Mouse (Mus musculus): ENCODE measurements at regions not wholly inside any gene's neighbourhood (a gene's known extent, or its start where the extent isn't known, plus 50 kb on each side); places are given as distances from the start of the nearest gene placed in this dataset.

- DNase-seq (ENCODE audit: low spot score): no peak
Measured at GRCm38 (mm10) chr2:169237321-169237720, 281.9 kb upstream of the Zfp64 start.

GRCm38 (mm10) chr2:169234368-169235070 is 279.1 kb upstream of the Zfp64 start:
- no peak for DNase-seq (ENCODE audit: low spot score)

GRCm38 (mm10) chr2:169233151-169234123 is 278.1 kb upstream of the Zfp64 start:
- no peak for DNase-seq (ENCODE audit: low spot score)

- no peak for DNase-seq (ENCODE audit: low spot score)
Measured at GRCm38 (mm10) chr2:169222264-169222663, 266.9 kb upstream of the Zfp64 start.

- DNase-seq (ENCODE audit: low spot score): no peak
Measured at GRCm38 (mm10) chr2:169221141-169221540, 265.8 kb upstream of the Zfp64 start.

GRCm38 (mm10) chr2:169215546-169216043 is 260.2 kb upstream of the Zfp64 start:
- DNase-seq (ENCODE audit: low spot score): no peak

- no peak for DNase-seq (ENCODE audit: low spot score)
Measured at GRCm38 (mm10) chr2:169214396-169214795, 259.0 kb upstream of the Zfp64 start.

GRCm38 (mm10) chr2:169213314-169213713 is 257.9 kb upstream of the Zfp64 start:
- no peak for DNase-seq (ENCODE audit: low spot score)

GRCm38 (mm10) chr2:169212676-169213257 is 257.4 kb upstream of the Zfp64 start:
- no peak for DNase-seq (ENCODE audit: low spot score)

- no peak for DNase-seq (ENCODE audit: low spot score)
Measured at GRCm38 (mm10) chr2:169204254-169204752, 248.9 kb upstream of the Zfp64 start.

- no peak for DNase-seq (ENCODE audit: low spot score)
Measured at GRCm38 (mm10) chr2:169191974-169192373, 236.6 kb upstream of the Zfp64 start.

- no peak for DNase-seq (ENCODE audit: low spot score)
Measured at GRCm38 (mm10) chr2:169191465-169191864, 236.1 kb upstream of the Zfp64 start.

- no peak for DNase-seq (ENCODE audit: low spot score)
Measured at GRCm38 (mm10) chr2:169177565-169177964, 222.2 kb upstream of the Zfp64 start.

- DNase-seq (ENCODE audit: low spot score): no peak
Measured at GRCm38 (mm10) chr2:169168795-169169194, 213.4 kb upstream of the Zfp64 start.

GRCm38 (mm10) chr2:169168376-169168775 is 213.0 kb upstream of the Zfp64 start:
- DNase-seq (ENCODE audit: low spot score): no peak

GRCm38 (mm10) chr2:169161651-169162050 is 206.3 kb upstream of the Zfp64 start:
- no peak for DNase-seq (ENCODE audit: low spot score)

- DNase-seq (ENCODE audit: low spot score): no peak
Measured at GRCm38 (mm10) chr2:169158760-169159159, 203.4 kb upstream of the Zfp64 start.

- no peak for DNase-seq (ENCODE audit: low spot score)
Measured at GRCm38 (mm10) chr2:169158005-169158673, 202.8 kb upstream of the Zfp64 start.

GRCm38 (mm10) chr2:169156908-169157307 is 201.5 kb upstream of the Zfp64 start:
- DNase-seq (ENCODE audit: low spot score): no peak

GRCm38 (mm10) chr2:169154881-169155280 is 199.5 kb upstream of the Zfp64 start:
- no peak for DNase-seq (ENCODE audit: low spot score)

GRCm38 (mm10) chr2:169147655-169148054 is 192.3 kb upstream of the Zfp64 start:
- DNase-seq (ENCODE audit: low spot score): no peak

- no peak for DNase-seq (ENCODE audit: low spot score)
Measured at GRCm38 (mm10) chr2:169142224-169142623, 186.8 kb upstream of the Zfp64 start.
